Mouse (Mus musculus): ENCODE measurements around the gene Chchd6.

GRCm38 (mm10) chr6:89461250-89462222 is 133.9 kb downstream of the Chchd6 start:
- TF ChIP-seq POLR2A (IDR thresholded peaks at IDR 0.05; ENCODE audit: insufficient read length, low read depth), result no peak
- no peak for TF ChIP-seq REST (IDR thresholded peaks at IDR 0.05; ENCODE audit: insufficient read depth, insufficient read length)
- TF ChIP-seq USF1 (IDR thresholded peaks at IDR 0.05; ENCODE audit: low read depth), result no peak
- TF ChIP-seq MAX (IDR thresholded peaks at IDR 0.05; ENCODE audit: low read depth), result no peak
- no peak for TF ChIP-seq SRF (IDR thresholded peaks at IDR 0.05; ENCODE audit: control insufficient read depth, insufficient read length, low read depth)
- no peak for TF ChIP-seq TCF12 (IDR thresholded peaks at IDR 0.05; ENCODE audit: insufficient read depth, poor library complexity, severe bottlenecking)
